Mouse (Mus musculus) liver, embryonic 14.5 days (tissue): ENCODE data around the gene Eif3d.

ENCODE experiments used
- CTCF ChIP-seq: IDR thresholded peaks from 2 replicates; pipeline ENCODE4 v1.5.1; 2016; ENCODE audit warnings: antibody characterized with exemption, low read depth, control low read depth
- EP300 ChIP-seq: IDR thresholded peaks from 2 replicates; pipeline ENCODE4 v1.6.1; 2016; ENCODE audit warnings: antibody characterized with exemption, low read depth

DNA sequence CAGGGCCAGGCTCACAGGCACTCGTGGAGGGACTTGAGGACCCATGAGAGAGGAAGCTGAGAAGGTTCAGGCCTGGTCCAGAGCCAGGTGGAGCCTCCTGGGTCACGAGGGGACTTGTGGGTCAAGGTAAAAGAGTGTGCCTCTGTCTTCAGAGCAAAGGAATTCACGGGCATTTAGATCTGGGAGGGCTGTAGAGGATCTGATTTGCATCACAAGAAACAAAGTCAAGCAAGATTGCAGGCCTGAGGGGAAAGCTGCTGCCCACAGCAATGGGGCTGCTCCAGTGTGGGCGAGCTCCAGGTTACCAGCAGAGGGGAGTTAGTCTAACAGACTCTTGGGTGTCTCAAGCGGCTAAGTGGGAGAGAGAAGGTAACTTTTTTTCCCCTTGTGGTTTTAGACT, 30.8 kb upstream of the Eif3d start:
- TF ChIP-seq CTCF = no peak
- no peak for TF ChIP-seq EP300
